Mouse (Mus musculus): ENCODE measurements around the gene Cwc27. TPM values are rescaled to one million over a fixed set of nuclear protein-coding genes. Genes with fewer than 3 reads are reported as not detected.

Gene Cwc27
- polyA plus RNA-seq, 1 experiment = 5.4 TPM

DNA sequence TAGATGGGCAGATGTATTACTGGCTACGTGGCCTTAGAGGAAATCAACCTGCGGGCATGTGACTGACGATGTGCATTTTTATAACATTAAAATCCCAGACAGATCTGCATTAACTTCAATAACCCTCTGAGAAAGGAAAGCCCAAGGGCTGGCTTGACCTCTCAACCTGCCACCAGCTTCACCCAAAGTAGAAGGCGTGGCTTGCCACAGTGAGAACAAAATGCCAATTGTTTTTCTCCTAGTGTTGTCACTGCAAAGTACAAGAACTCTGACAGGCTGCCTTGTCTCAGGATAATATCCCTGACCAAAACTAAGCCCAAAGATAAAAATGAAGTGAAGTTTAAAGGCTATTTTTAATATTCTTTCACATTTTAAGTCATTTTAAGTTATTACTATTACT is 188.9 kb downstream of the Cwc27 start:
- Histone ChIP-seq H3K27me3 (ENCODE audit: control insufficient read depth, insufficient read depth, insufficient read length) (no peaks in the 10 kb centered on the region), H3ac (ENCODE audit: control insufficient read depth, insufficient read length) (no peak overlapping the region), H3K79me2 (ENCODE audit: control insufficient read depth, insufficient read depth) (no peaks in the 10 kb centered on the region), H3K4me3 (no peak overlapping the region), H3K4me2 (ENCODE audit: low read depth) (no peak overlapping the region), H3K36me3 (ENCODE audit: control insufficient read depth, insufficient read depth) (no peaks in the 10 kb centered on the region)
- TF ChIP-seq REST (IDR thresholded peaks at IDR 0.05; ENCODE audit: insufficient read depth, insufficient read length) (no peak), SRF (IDR thresholded peaks at IDR 0.05; ENCODE audit: control insufficient read depth, insufficient read length, low read depth) (no peak), MAX (IDR thresholded peaks at IDR 0.05; ENCODE audit: low read depth) (no peak), MYOD1 (IDR thresholded peaks at IDR 0.05; ENCODE audit: control insufficient read depth in 1 of 3, insufficient read length in 2 of 3, low read depth in 2 of 3) (no peak), TCF3 (IDR thresholded peaks at IDR 0.05; ENCODE audit: insufficient read length, low read depth) (no peak), CEBPB (IDR thresholded peaks at IDR 0.05; ENCODE audit: insufficient read depth, poor library complexity, severe bottlenecking) (no peak), POLR2A (IDR thresholded peaks at IDR 0.05; ENCODE audit: insufficient read length, low read depth) (no peak), MYOG (IDR thresholded peaks at IDR 0.05; ENCODE audit: control insufficient read depth in 1 of 3, insufficient read depth in 1 of 3, insufficient read length in 2 of 3, low read depth in 2 of 3) (no peak), POLR2AphosphoS2 (IDR thresholded peaks at IDR 0.05; ENCODE audit: insufficient read length, low read depth) (no peak), TCF12 (IDR thresholded peaks at IDR 0.05; ENCODE audit: insufficient read depth, poor library complexity, severe bottlenecking) (no peak), E2F4 (IDR thresholded peaks at IDR 0.05; ENCODE audit: insufficient read depth) (no peak), USF1 (IDR thresholded peaks at IDR 0.05; ENCODE audit: low read depth) (no peak)

DNA sequence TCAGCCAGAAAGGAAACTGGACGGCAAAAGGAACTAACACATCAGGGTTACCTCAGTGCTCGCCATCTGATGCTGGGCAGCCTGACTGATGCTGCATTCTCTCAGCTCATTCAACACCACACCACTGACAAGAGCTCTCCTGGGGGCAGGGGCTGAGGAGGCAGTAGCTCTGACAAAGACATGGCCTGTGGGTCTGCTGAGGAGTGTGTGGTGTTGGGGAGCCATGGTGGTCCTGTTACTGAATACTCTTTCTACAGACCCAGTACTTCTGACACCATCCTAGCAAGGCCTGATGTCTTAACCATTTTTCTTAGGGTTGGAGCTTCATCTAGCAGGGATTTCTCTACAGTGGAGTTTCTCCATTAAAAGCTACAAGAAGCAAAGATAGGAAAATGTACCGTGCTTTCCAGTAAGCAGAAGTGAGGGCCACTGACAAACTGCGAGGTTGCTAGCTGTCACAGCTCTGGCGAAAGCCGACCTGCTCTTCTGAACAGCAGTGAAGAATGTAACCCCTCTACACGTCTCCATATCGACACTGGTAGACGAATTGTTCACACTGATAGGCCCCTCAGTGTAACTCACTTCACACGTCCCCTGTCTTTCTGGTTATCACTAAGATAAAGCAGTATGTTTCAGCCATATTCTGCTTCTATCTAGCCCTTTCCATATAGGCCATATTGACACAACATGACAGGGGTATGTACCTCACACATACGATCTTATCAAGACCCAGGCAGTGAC is 189.6 kb downstream of the Cwc27 start:
- H3K79me2 ChIP-seq (ENCODE audit: control insufficient read depth, insufficient read depth) = no peaks in the 10 kb centered on the region
- H3K4me3 ChIP-seq = no peak overlapping the region
- H3K4me2 ChIP-seq (ENCODE audit: low read depth) = no peak overlapping the region
- no peaks in the 10 kb centered on the region for H3K27me3 ChIP-seq (ENCODE audit: control insufficient read depth, insufficient read depth, insufficient read length)
- H3ac ChIP-seq (ENCODE audit: control insufficient read depth, insufficient read length) = no peak overlapping the region
- H3K36me3 ChIP-seq (ENCODE audit: control insufficient read depth, insufficient read depth) = no peaks in the 10 kb centered on the region
- TF ChIP-seq MYOG (IDR thresholded peaks at IDR 0.05; ENCODE audit: control insufficient read depth in 1 of 3, insufficient read depth in 1 of 3, insufficient read length in 2 of 3, low read depth in 2 of 3) (no peak), TCF3 (IDR thresholded peaks at IDR 0.05; ENCODE audit: insufficient read length, low read depth) (no peak), CEBPB (IDR thresholded peaks at IDR 0.05; ENCODE audit: insufficient read depth, poor library complexity, severe bottlenecking) (no peak), POLR2A (IDR thresholded peaks at IDR 0.05; ENCODE audit: insufficient read length, low read depth) (no peak), REST (IDR thresholded peaks at IDR 0.05; ENCODE audit: insufficient read depth, insufficient read length) (no peak), TCF12 (IDR thresholded peaks at IDR 0.05; ENCODE audit: insufficient read depth, poor library complexity, severe bottlenecking) (no peak), MYOD1 (IDR thresholded peaks at IDR 0.05; ENCODE audit: control insufficient read depth in 1 of 3, insufficient read length in 2 of 3, low read depth in 2 of 3) (no peak), POLR2AphosphoS2 (IDR thresholded peaks at IDR 0.05; ENCODE audit: insufficient read length, low read depth) (no peak), E2F4 (IDR thresholded peaks at IDR 0.05; ENCODE audit: insufficient read depth) (no peak), MAX (IDR thresholded peaks at IDR 0.05; ENCODE audit: low read depth) (no peak), SRF (IDR thresholded peaks at IDR 0.05; ENCODE audit: control insufficient read depth, insufficient read length, low read depth) (no peak)

DNA sequence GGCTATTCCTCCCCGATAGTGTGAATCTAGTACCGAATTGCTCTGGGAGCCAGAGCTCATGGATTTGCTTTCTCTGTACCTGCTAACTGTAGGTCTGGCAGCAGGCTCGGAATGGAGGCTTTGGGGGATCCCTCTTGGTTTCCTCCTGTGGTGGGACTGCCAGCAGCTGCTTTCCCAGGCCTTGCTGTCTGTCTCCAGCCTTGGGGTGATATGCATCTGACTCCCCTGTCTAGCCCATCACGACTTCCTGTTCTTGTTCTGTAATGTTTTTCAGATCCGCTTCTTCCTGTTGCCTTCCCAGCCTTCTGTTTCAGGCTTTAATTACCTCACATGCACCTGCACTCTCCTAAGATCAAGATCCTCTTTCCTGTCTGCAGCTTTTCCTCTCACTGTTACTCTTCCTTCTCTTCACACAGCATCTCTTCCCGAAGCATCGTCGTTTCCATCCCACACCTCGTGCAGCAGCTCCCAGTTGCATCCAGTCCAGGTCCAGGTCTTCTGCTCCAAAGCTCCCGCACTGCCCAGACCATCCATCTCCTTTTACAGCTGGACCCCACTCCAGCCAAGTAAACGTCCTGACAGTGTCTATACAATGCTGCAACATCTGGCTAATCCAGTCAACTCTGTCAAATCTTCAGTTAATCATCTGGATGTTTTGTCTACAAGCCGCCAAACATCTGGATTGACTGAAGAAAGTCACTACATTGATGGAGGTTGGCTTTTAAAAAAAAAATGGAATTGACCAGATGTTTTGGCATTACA is 193.6 kb downstream of the Cwc27 start:
- Histone ChIP-seq H3ac (ENCODE audit: control insufficient read depth, insufficient read length) (no peak overlapping the region), H3K4me3 (no peak overlapping the region), H3K4me2 (ENCODE audit: low read depth) (no peak overlapping the region), H3K36me3 (ENCODE audit: control insufficient read depth, insufficient read depth) (no peaks in the 10 kb centered on the region), H3K79me2 (ENCODE audit: control insufficient read depth, insufficient read depth) (no peaks in the 10 kb centered on the region), H3K27me3 (ENCODE audit: control insufficient read depth, insufficient read depth, insufficient read length) (no peaks in the 10 kb centered on the region)
- TF ChIP-seq MYOG (IDR thresholded peaks at IDR 0.05; ENCODE audit: control insufficient read depth in 1 of 3, insufficient read depth in 1 of 3, insufficient read length in 2 of 3, low read depth in 2 of 3) (no peak), MAX (IDR thresholded peaks at IDR 0.05; ENCODE audit: low read depth) (no peak), POLR2A (IDR thresholded peaks at IDR 0.05; ENCODE audit: insufficient read length, low read depth) (no peak), TCF3 (IDR thresholded peaks at IDR 0.05; ENCODE audit: insufficient read length, low read depth) (no peak), TCF12 (IDR thresholded peaks at IDR 0.05; ENCODE audit: insufficient read depth, poor library complexity, severe bottlenecking) (no peak), CEBPB (IDR thresholded peaks at IDR 0.05; ENCODE audit: insufficient read depth, poor library complexity, severe bottlenecking) (no peak), MYOD1 (IDR thresholded peaks at IDR 0.05; ENCODE audit: control insufficient read depth in 1 of 3, insufficient read length in 2 of 3, low read depth in 2 of 3) (peak in 1 of 3 experiments; percentile 9), E2F4 (IDR thresholded peaks at IDR 0.05; ENCODE audit: insufficient read depth) (no peak), SRF (IDR thresholded peaks at IDR 0.05; ENCODE audit: control insufficient read depth, insufficient read length, low read depth) (no peak)

GRCm38 (mm10) chr13:104622102-104622743 is 194.7 kb downstream of the Cwc27 start:
- H3K4me3 ChIP-seq = no peak overlapping the region
- H3K27me3 ChIP-seq (ENCODE audit: control insufficient read depth, insufficient read depth, insufficient read length) = no peaks in the 10 kb centered on the region
- H3K36me3 ChIP-seq (ENCODE audit: control insufficient read depth, insufficient read depth) = no peaks in the 10 kb centered on the region
- H3K4me2 ChIP-seq (ENCODE audit: low read depth) = peak overlapping the region; percentile 8
- no peak overlapping the region for H3ac ChIP-seq (ENCODE audit: control insufficient read depth, insufficient read length)
- no peaks in the 10 kb centered on the region for H3K79me2 ChIP-seq (ENCODE audit: control insufficient read depth, insufficient read depth)
- TF ChIP-seq USF1 (IDR thresholded peaks at IDR 0.05; ENCODE audit: low read depth) (peak; percentile 46), E2F4 (IDR thresholded peaks at IDR 0.05; ENCODE audit: insufficient read depth) (no peak)
